Mouse (Mus musculus) ES-E14 (cell line): ENCODE data around the gene Atp8b4.

Source experiments
- ZC3H11A ChIP-seq: IDR thresholded peaks from 2 replicates; pipeline ENCODE4 v1.6.1; 2012; ENCODE audit warnings: low read depth, mild to moderate bottlenecking, inconsistent platforms, low read length, borderline replicate concordance
- ZNF384 ChIP-seq: IDR thresholded peaks from 2 replicates; pipeline ENCODE4 v1.6.1; 2012; ENCODE audit warnings: low read depth, low read length, inconsistent platforms

GRCm38 (mm10) chr2:126316346-126316745 is 184.1 kb downstream of the Atp8b4 start:
- TF ChIP-seq ZNF384 (no peak), ZC3H11A (no peak)
